Mouse (Mus musculus) stomach, embryonic 14.5 days (tissue): ENCODE measurements at regions not wholly inside any gene's neighbourhood (a gene's known extent, or its start where the extent isn't known, plus 50 kb on each side); places are given as distances from the start of the nearest gene placed in this dataset.

Experiments used
- ATAC-seq: fragments of 200-750 bp; cut with Nextera tagmentation; 2 replicates; pipeline ENCODE4 v1.8.0; 2017; ENCODE audit warnings: low read depth, moderate TSS enrichment; ENCODE audit not compliant: insufficient number of reproducible peaks, insufficient read depth, low FRiP score
- H3K27ac ChIP-seq: fragments of 300-500 bp; sonication (generic); 2 replicates; pipeline ENCODE4 v1.5.1; 2014; ENCODE audit warnings: mild to moderate bottlenecking, low read length, moderate library complexity, mixed read lengths
- H3K27me3 ChIP-seq: fragments of 300-500 bp; sonication (generic); 2 replicates; pipeline ENCODE4 v1.6.1; 2014; ENCODE audit warnings: low read length, control low read depth, mixed read lengths; ENCODE audit not compliant: control insufficient read depth, insufficient read depth
- H3K36me3 ChIP-seq: fragments of 300-500 bp; sonication (generic); 2 replicates; pipeline ENCODE4 v1.6.1; 2014; ENCODE audit warnings: mild to moderate bottlenecking, control low read depth, low read length, moderate library complexity, mixed read lengths; ENCODE audit not compliant: control insufficient read depth, insufficient read depth
- H3K4me1 ChIP-seq: fragments of 300-500 bp; sonication (generic); 2 replicates; pipeline ENCODE4 v1.6.1; 2014; ENCODE audit warnings: low read length, control low read depth, mixed read lengths; ENCODE audit not compliant: control insufficient read depth, insufficient read depth
- H3K4me2 ChIP-seq: fragments of 300-500 bp; sonication (generic); replicated peaks from 2 replicates; pipeline ENCODE4 v1.6.1; 2014; ENCODE audit warnings: low read depth, low read length, control low read depth
- H3K4me3 ChIP-seq: fragments of 300-500 bp; sonication (generic); 2 replicates; pipeline ENCODE4 v1.5.1; 2014; ENCODE audit warnings: low read depth, low read length, control low read depth
- H3K9ac ChIP-seq: fragments of 300-500 bp; sonication (generic); replicated peaks from 2 replicates; pipeline ENCODE4 v1.6.1; 2014; ENCODE audit warnings: low read depth, mild to moderate bottlenecking, control low read depth, low read length, moderate library complexity, mixed read lengths
- H3K9me3 ChIP-seq: fragments of 300-500 bp; sonication (generic); 2 replicates; pipeline ENCODE4 v1.6.1; 2016; ENCODE audit warnings: low read depth, low read length, control low read depth; ENCODE audit not compliant: control insufficient read depth
- WGBS: fragments of 180-500 bp; shearing (Covaris S2); extraction: QIAGEN DNeasy Blood & Tissue Kit; methylation state at CpG from one replicate; pipeline ENCODE4 v1.1.7; 2014; 5-methylcytosine and 5-hydroxymethylcytosine counted together

- H3K27ac ChIP-seq: no peak overlapping the region
- H3K4me2 ChIP-seq: no peak overlapping the region
- no peak for ATAC-seq
- H3K4me3 ChIP-seq: no peak overlapping the region
- no peaks in the 10 kb centered on the region for H3K27me3 ChIP-seq
- H3K9ac ChIP-seq: no peak overlapping the region
- WGBS: 57% methylated on average over 3 of the region's 3 CpGs
- H3K36me3 ChIP-seq: no peaks in the 10 kb centered on the region
- no peaks in the 10 kb centered on the region for H3K9me3 ChIP-seq
- H3K4me1 ChIP-seq: no peaks in the 10 kb centered on the region
Observed at GRCm38 (mm10) chrX:158920217-158920616, 289.9 kb upstream of the Rps6ka3 start.

DNA sequence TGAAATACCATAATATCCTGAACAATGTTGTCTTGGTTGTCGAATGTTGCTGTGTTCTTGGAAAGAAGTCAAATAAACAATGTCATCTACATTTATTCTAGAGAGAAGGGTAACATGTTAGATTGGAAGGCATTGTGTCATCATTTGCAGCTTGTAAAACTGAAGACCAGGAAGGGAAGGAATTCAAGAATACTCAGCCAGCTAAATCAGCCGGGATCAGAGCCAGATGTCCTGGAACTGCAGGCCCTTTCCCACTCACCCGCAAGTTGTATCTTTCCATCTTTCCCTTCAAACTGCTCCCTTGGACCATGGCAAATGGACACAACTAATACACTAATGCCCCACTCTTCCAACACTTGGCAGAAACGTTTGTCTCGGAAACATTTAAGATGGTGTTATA lies 288.7 kb upstream of the Rps6ka3 start:
- Histone ChIP-seq H3K27me3 (no peaks in the 10 kb centered on the region), H3K4me2 (no peak overlapping the region)
- WGBS: 60% methylated on average over 5 of the region's 5 CpGs

GRCm38 (mm10) chrX:158921838-158922450 lies 288.2 kb upstream of the Rps6ka3 start:
- Histone ChIP-seq H3K4me1 (no peaks in the 10 kb centered on the region), H3K27ac (no peak overlapping the region), H3K9ac (no peak overlapping the region), H3K27me3 (no peaks in the 10 kb centered on the region), H3K4me3 (no peak overlapping the region), H3K36me3 (no peaks in the 10 kb centered on the region), H3K4me2 (no peak overlapping the region), H3K9me3 (no peaks in the 10 kb centered on the region)
- ATAC-seq: no peak
- WGBS: 26% methylated on average over 14 of the region's 14 CpGs

More for the DNA sequence above, 288.7 kb upstream of the Rps6ka3 start:
- H3K27ac ChIP-seq: no peak overlapping the region
- H3K9me3 ChIP-seq: no peaks in the 10 kb centered on the region
- H3K4me1 ChIP-seq: no peaks in the 10 kb centered on the region
- no peak overlapping the region for H3K4me3 ChIP-seq
- H3K9ac ChIP-seq: no peak overlapping the region
- H3K36me3 ChIP-seq: no peaks in the 10 kb centered on the region
- no peak for ATAC-seq

DNA sequence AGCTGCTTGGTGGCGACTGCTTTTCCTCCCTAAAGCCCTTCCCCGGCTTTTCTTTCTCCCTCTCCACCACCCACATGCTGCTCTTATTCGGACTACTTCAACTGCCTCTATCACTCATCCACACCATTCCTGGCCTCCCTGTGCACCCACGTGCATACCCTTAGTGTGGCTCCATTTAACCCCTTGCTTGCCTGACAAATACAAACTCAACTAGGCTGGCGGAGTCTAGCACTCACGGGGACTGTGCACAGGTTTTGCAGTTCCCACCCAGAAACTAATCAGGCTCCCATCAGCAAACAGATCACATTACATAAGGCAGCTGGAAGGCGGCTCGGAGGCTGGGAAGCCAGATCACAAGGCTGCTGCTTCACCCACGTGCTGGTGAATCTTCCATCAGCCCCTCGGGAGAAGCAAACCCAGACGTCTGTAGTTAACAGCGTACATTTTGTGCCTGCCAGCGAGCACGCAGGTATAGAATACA lies 287.0 kb upstream of the Rps6ka3 start:
- no peak overlapping the region for H3K27ac ChIP-seq
- 20% methylated on average over 14 of the region's 14 CpGs for WGBS
- H3K36me3 ChIP-seq: no peaks in the 10 kb centered on the region
- peak overlapping the region; percentile 19 for H3K4me2 ChIP-seq
- no peak overlapping the region for H3K4me3 ChIP-seq
- no peaks in the 10 kb centered on the region for H3K27me3 ChIP-seq
- 0 out of 2 replicates have a peak, but pooled peaks have one; percentile 6 for ATAC-seq
- H3K9me3 ChIP-seq: no peaks in the 10 kb centered on the region
- no peak overlapping the region for H3K9ac ChIP-seq
- no peaks in the 10 kb centered on the region for H3K4me1 ChIP-seq

DNA sequence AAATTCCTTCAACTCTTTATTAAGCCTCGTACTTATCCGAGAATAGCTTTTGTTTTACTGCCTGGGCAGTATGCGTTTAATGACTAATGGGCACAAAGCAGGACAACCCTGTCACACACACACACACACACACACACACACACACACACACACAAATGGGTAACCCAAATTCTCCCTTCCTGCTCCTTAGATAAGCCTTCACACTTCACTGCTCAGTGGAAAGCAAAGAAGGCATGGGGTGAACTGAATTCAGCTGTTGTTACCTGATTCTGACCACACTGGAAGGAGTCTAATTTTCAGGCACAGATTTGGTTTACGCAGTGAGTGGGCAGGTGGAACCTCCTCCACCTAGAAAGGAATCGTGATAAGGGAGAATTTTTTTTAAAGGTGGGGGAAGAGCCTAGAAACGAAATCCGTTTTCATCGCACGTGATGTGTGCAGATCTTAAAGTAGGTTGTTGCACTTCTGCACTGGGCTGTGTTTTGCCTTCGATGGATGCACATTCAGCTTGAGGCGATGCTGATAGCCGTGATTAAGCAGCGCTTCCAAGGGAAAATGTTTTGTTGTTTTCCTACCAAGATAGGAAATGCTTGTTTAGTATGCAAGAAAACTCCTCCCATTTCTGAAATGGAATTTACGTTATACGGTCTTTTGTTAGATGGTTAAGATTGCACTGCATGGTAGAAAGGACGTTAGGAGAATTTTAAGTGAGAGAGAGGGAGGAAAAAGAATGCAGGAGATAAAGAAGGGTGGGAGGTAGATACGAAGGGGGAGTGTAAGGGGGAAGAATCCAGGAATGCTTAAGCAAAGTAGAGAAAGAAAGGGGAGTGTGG lies 286.2 kb upstream of the Rps6ka3 start:
- Histone ChIP-seq H3K36me3 (no peaks in the 10 kb centered on the region), H3K4me2 (0 out of 2 replicates have a peak overlapping the region, but pooled peaks have one; percentile 19), H3K4me3 (no peak overlapping the region), H3K27ac (no peak overlapping the region), H3K9me3 (no peaks in the 10 kb centered on the region), H3K4me1 (no peaks in the 10 kb centered on the region), H3K9ac (no peak overlapping the region), H3K27me3 (no peaks in the 10 kb centered on the region)
- WGBS: 34% methylated on average over 17 of the region's 17 CpGs
- ATAC-seq: no peak

GRCm38 (mm10) chrX:158924490-158925398 lies 285.4 kb upstream of the Rps6ka3 start:
- Histone ChIP-seq H3K4me3 (no peak overlapping the region), H3K9ac (no peak overlapping the region), H3K9me3 (no peaks in the 10 kb centered on the region), H3K27ac (no peak overlapping the region), H3K27me3 (no peaks in the 10 kb centered on the region), H3K4me2 (no peak overlapping the region), H3K4me1 (no peaks in the 10 kb centered on the region), H3K36me3 (no peaks in the 10 kb centered on the region)
- WGBS: 50% methylated on average over 6 of the region's 6 CpGs
- ATAC-seq: no peak

GRCm38 (mm10) chrX:158931864-158932263 lies 278.2 kb upstream of the Rps6ka3 start:
- H3K9me3 ChIP-seq: no peaks in the 10 kb centered on the region
- H3K4me2 ChIP-seq: no peak overlapping the region
- WGBS: 60% methylated on average over 1 of the region's 1 CpGs
- no peaks in the 10 kb centered on the region for H3K36me3 ChIP-seq
- no peak for ATAC-seq
- no peak overlapping the region for H3K27ac ChIP-seq
- no peak overlapping the region for H3K9ac ChIP-seq
- H3K27me3 ChIP-seq: no peaks in the 10 kb centered on the region
- no peaks in the 10 kb centered on the region for H3K4me1 ChIP-seq
- H3K4me3 ChIP-seq: no peak overlapping the region

DNA sequence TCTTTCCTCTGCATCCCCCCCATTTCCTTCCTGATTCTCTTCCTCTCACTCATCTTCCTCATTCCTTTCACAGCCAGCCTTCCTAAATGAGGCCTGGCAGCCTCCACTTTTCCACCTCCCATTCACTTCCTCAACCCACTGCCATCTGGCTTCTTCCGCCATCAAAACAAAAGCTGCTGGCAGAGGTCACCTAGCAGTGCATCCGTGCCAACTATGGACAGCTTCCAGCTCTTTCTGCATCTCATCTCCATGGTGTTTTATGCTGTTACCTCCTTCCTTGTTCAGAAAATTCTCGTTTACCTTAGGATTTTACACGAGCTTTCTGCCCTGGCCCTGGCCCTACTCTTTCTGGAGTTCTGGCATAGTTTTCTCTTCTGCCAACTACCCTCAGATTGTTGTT lies 262.9 kb upstream of the Rps6ka3 start:
- no peak overlapping the region for H3K27ac ChIP-seq
- no peaks in the 10 kb centered on the region for H3K36me3 ChIP-seq
- 63% methylated on average over 4 of the region's 4 CpGs for WGBS
- H3K4me2 ChIP-seq: no peak overlapping the region
- no peaks in the 10 kb centered on the region for H3K27me3 ChIP-seq
- no peaks in the 10 kb centered on the region for H3K9me3 ChIP-seq
- no peak overlapping the region for H3K9ac ChIP-seq
- H3K4me3 ChIP-seq: no peak overlapping the region
- no peaks in the 10 kb centered on the region for H3K4me1 ChIP-seq
- no peak for ATAC-seq
